Mouse (Mus musculus) midbrain, embryonic 14.5 days (tissue): ENCODE results near the gene Nsun4. TPM values are rescaled to one million over a fixed set of nuclear protein-coding genes. Genes with fewer than 3 reads are reported as not detected.

ENCODE experiments used
- ATAC-seq: fragments of 200-750 bp; cut with Nextera tagmentation; 2 replicates; pipeline ENCODE4 v1.8.0; 2017; ENCODE audit warnings: moderate number of reproducible peaks, moderate library complexity; ENCODE audit not compliant: low FRiP score, low TSS enrichment
- DNase-seq: peaks from one replicate; pipeline ENCODE4 v3.0.0-alpha.2; 2015
- H3K27ac ChIP-seq: fragments of 300-500 bp; sonication (generic); replicated peaks from 2 replicates; pipeline ENCODE4 v1.5.1; 2014; ENCODE audit warnings: mild to moderate bottlenecking, low read depth, low read length, moderate library complexity
- H3K27me3 ChIP-seq: fragments of 300-500 bp; sonication (generic); 2 replicates; pipeline ENCODE4 v1.6.1; 2014; ENCODE audit warnings: low read length, control low read depth, mixed read lengths; ENCODE audit not compliant: control insufficient read depth, insufficient read depth
- H3K36me3 ChIP-seq: fragments of 300-500 bp; sonication (generic); 2 replicates; pipeline ENCODE4 v1.6.1; 2014; ENCODE audit warnings: low read length, control low read depth; ENCODE audit not compliant: control insufficient read depth, insufficient read depth
- H3K4me1 ChIP-seq: fragments of 300-500 bp; sonication (generic); 2 replicates; pipeline ENCODE4 v1.6.1; 2014; ENCODE audit warnings: mild to moderate bottlenecking, antibody characterized with exemption, low read length, control low read depth; ENCODE audit not compliant: control insufficient read depth, insufficient read depth
- H3K4me2 ChIP-seq: fragments of 300-500 bp; sonication (generic); 2 replicates; pipeline ENCODE4 v1.6.1; 2014; ENCODE audit warnings: mild to moderate bottlenecking, low read length, moderate library complexity
- H3K4me3 ChIP-seq: fragments of 300-500 bp; sonication (generic); replicated peaks from 2 replicates; pipeline ENCODE4 v1.5.1; 2014; ENCODE audit warnings: low read depth, low read length
- H3K9ac ChIP-seq: fragments of 300-500 bp; sonication (generic); replicated peaks from 2 replicates; pipeline ENCODE4 v1.6.1; 2014; ENCODE audit warnings: mild to moderate bottlenecking, low read length, moderate library complexity
- H3K9me3 ChIP-seq: fragments of 300-500 bp; sonication (generic); 2 replicates; pipeline ENCODE4 v1.6.1; 2016; ENCODE audit warnings: low read length, control low read depth, mixed read lengths; ENCODE audit not compliant: control insufficient read depth
- WGBS: fragments of 180-500 bp; shearing (Covaris S2); extraction: QIAGEN DNeasy Blood & Tissue Kit; methylation state at CpG from one replicate; pipeline ENCODE4 v1.1.7; 2014; 5-methylcytosine and 5-hydroxymethylcytosine counted together
- polyA plus RNA-seq: library from polyadenylated mRNA; unstranded; fragments of >200 nt; fragmentation: Nextera tagmentation; extraction: Ambion mirVana; gene quantifications from 2 replicates; pipeline ENCODE4 v1.2.1, GENCODE M21; 2014

The Nsun4 gene
- polyA plus RNA-seq, 1 experiment from 2014 or later, result 13.6 TPM

DNA sequence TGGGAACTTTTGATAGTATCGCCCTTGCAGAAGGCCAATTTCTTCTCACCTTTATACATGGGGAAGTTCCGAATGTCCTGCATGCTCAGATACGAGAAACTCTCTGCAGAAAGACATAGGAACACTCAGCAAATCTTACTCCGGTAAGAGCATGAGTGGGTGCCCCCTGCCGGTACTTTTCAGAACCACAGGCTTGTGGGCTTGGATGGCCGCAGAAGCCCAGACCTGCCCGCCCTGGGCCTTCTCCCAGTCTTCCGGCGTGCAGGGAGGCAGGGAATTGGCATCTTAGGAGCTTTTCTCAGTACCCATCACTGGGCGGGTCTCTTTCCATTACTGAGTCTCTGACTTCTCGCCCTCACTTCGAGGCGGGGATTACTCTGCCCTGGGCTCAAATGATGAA lies 69.6 kb downstream of the Nsun4 start:
- ATAC-seq, result no peak
- no peak overlapping the region for H3K4me3 ChIP-seq
- peak; percentile 94 for DNase-seq
- no peaks in the 10 kb centered on the region for H3K36me3 ChIP-seq
- 0 out of 2 replicates have a peak overlapping the region, but pooled peaks have one; percentile 9 for H3K4me2 ChIP-seq
- H3K9me3 ChIP-seq, result no peaks in the 10 kb centered on the region
- no peak overlapping the region for H3K27ac ChIP-seq
- H3K27me3 ChIP-seq, result peaks cover 34% of the 10 kb centered on the region
- WGBS, result 2% methylated on average over 13 of the region's 13 CpGs
- H3K9ac ChIP-seq, result no peak overlapping the region
- peaks cover 12% of the 10 kb centered on the region for H3K4me1 ChIP-seq

Other genes with a start within 250 kb of the Nsun4 start
- 2.5 and 4.1 TPM in 2 replicates for gene Mob3c, start 225.8 kb downstream of the Nsun4 start, polyA plus RNA-seq
- gene Mknk1, start 214.7 kb downstream of the Nsun4 start, polyA plus RNA-seq, result 16.0 and 18.0 TPM in 2 replicates
- gene Kncn, start 169.5 kb downstream of the Nsun4 start, polyA plus RNA-seq, result 0.15 and 0.24 TPM in 2 replicates
- gene 6430628N08Rik, start 163.2 kb downstream of the Nsun4 start, polyA plus RNA-seq, result not detected in 2 replicates
- gene Dmbx1, start 114.0 kb downstream of the Nsun4 start, polyA plus RNA-seq, result 8.2 and 8.5 TPM in 2 replicates
- gene Faah, start 36.0 kb downstream of the Nsun4 start, polyA plus RNA-seq, result 15.5 and 17.5 TPM in 2 replicates
- gene Uqcrh, start 21.2 kb upstream of the Nsun4 start, polyA plus RNA-seq, result 405 and 483 TPM in 2 replicates
- 72.6 and 75.2 TPM in 2 replicates for gene Lrrc41, start 21.4 kb upstream of the Nsun4 start, polyA plus RNA-seq
- gene Rad54l, start 69.8 kb upstream of the Nsun4 start, polyA plus RNA-seq, result 5.3 and 10.5 TPM in 2 replicates
- 55.0 and 66.4 TPM in 2 replicates for gene Pomgnt1, start 70.0 kb upstream of the Nsun4 start, polyA plus RNA-seq
- gene Lurap1, start 97.5 kb upstream of the Nsun4 start, polyA plus RNA-seq, result 1.3 and 1.8 TPM in 2 replicates
- 0.11 and 0.18 TPM in 2 replicates for gene Tspan1, start 113.7 kb upstream of the Nsun4 start, polyA plus RNA-seq
- not detected in 2 replicates for gene 1700042G07Rik, start 119.5 kb upstream of the Nsun4 start, polyA plus RNA-seq
- not detected in 2 replicates for gene Gm49337, start 119.5 kb upstream of the Nsun4 start, polyA plus RNA-seq
- 86.4 and 115 TPM in 2 replicates for gene Pik3r3, start 167.7 kb upstream of the Nsun4 start, polyA plus RNA-seq